Mouse (Mus musculus) embryonic stem cell, embryonic (primary cell): ENCODE measurements around the gene Nav2.

Source experiments
- CTCF ChIA-PET, 4 experiments: fragments of 300-600 bp in 2 of 4; fragments of 350-600 bp in 2 of 4; sonication (Branson Sonifier 250); formaldehyde crosslinking; loops; one replicate each; lab custom pipeline; 2022; ENCODE audit warnings: inconsistent platforms in 2 of 4; lab: Charles Lee
- POLR2A ChIA-PET, 4 experiments: fragments of 300-600 bp in 2 of 4; fragments of 350-600 bp in 2 of 4; sonication (Branson Sonifier 250); formaldehyde crosslinking; loops; one replicate each; lab custom pipeline; 2022; ENCODE audit warnings: antibody characterized with exemption in 4 of 4, inconsistent platforms in 1 of 4; lab: Charles Lee

The Nav2 gene

GRCm38 (mm10) chr7:49052871-49053618 is 144.5 kb downstream of the Nav2 start:
- POLR2A ChIA-PET: interaction anchor here in 2 of 4 experiments (0.8 to 1.3 kb wide), 2 partner anchors 125 to 188 kb away, joined by 3 to 5 read pairs; no protein-coding TSS in a partner anchor

GRCm38 (mm10) chr7:49055273-49055672 is 146.8 kb downstream of the Nav2 start:
- CTCF ChIA-PET: no interaction called here
- POLR2A ChIA-PET: interaction anchor here in 1 of 4 experiments (0.5 kb wide), 1 partner anchor 21 kb away, joined by 3 read pairs; no protein-coding TSS in a partner anchor

More at GRCm38 (mm10) chr7:49052871-49053618, 144.5 kb downstream of the Nav2 start:
- CTCF ChIA-PET: interaction anchor here in 1 of 4 experiments (0.8 kb wide), 1 partner anchor 72 kb away, joined by 3 read pairs; no protein-coding TSS in a partner anchor

- ChIA-PET POLR2A (interaction anchor here in 1 of 4 experiments (1.2 kb wide), 1 partner anchor 177 kb away, joined by 3 read pairs; the partner anchor contains the start of gene E2f8), CTCF (no interaction called here)
Measured at GRCm38 (mm10) chr7:49058304-49059012, 149.9 kb downstream of the Nav2 start.

- CTCF ChIA-PET: no interaction called here
- POLR2A ChIA-PET: interaction anchor here in 3 of 4 experiments (0.6 to 1.2 kb wide), 4 partner anchors 184 to 539 kb away, joined by 3 read pairs; partner anchors contain the start of gene E2f8 (in 1 of the 3)
Measured at GRCm38 (mm10) chr7:49064792-49065521, 156.4 kb downstream of the Nav2 start.

- CTCF ChIA-PET: interaction anchor here in 1 of 4 experiments (1.3 kb wide), 1 partner anchor 57 kb away, joined by 3 read pairs; no protein-coding TSS in a partner anchor
- POLR2A ChIA-PET: interaction anchor here in 3 of 4 experiments (0.6 to 1.2 kb wide), 3 partner anchors 185 to 377 kb away, joined by 3 read pairs; partner anchors contain the start of gene E2f8 (in 1 of the 3)
Measured at GRCm38 (mm10) chr7:49065621-49066475, 157.3 kb downstream of the Nav2 start.

- CTCF ChIA-PET: interaction anchor here in 1 of 4 experiments (1.3 kb wide), 1 partner anchor 56 kb away, joined by 3 read pairs; no protein-coding TSS in a partner anchor
- POLR2A ChIA-PET: no interaction called here
Measured at GRCm38 (mm10) chr7:49066828-49067227, 158.3 kb downstream of the Nav2 start.

GRCm38 (mm10) chr7:49069396-49069961 is 161.0 kb downstream of the Nav2 start:
- CTCF ChIA-PET: interaction anchor here in 1 of 4 experiments (0.8 kb wide), 1 partner anchor 56 kb away, joined by 8 read pairs; no protein-coding TSS in a partner anchor
- POLR2A ChIA-PET: interaction anchor here in 2 of 4 experiments (0.7 to 1.2 kb wide), 4 partner anchors 176 to 437 kb away, joined by 3 read pairs; partner anchors contain the start of gene E2f8 (in 1 of the 2)

GRCm38 (mm10) chr7:49070621-49071020 is 162.1 kb downstream of the Nav2 start:
- POLR2A ChIA-PET: interaction anchor here in 3 of 4 experiments (0.6 to 1.5 kb wide), 6 partner anchors 10 to 279 kb away, joined by 3 to 7 read pairs (median 3); partner anchors contain the start of gene E2f8 (in 1 of the 3)

GRCm38 (mm10) chr7:49071141-49071567 is 162.6 kb downstream of the Nav2 start:
- POLR2A ChIA-PET: interaction anchor here in 3 of 4 experiments (0.6 to 1.5 kb wide), 7 partner anchors 9 to 278 kb away, joined by 3 to 7 read pairs (median 3); partner anchors contain the start of gene E2f8 (in 1 of the 3)

More at GRCm38 (mm10) chr7:49070621-49071020, 162.1 kb downstream of the Nav2 start:
- CTCF ChIA-PET: no interaction called here

GRCm38 (mm10) chr7:49075333-49075934 is 166.9 kb downstream of the Nav2 start:
- ChIA-PET POLR2A (interaction anchor here in 1 of 4 experiments (1.0 kb wide), 1 partner anchor 92 kb away, joined by 3 read pairs; no protein-coding TSS in a partner anchor), CTCF (no interaction called here)

More at GRCm38 (mm10) chr7:49071141-49071567, 162.6 kb downstream of the Nav2 start:
- CTCF ChIA-PET: interaction anchor here in 1 of 4 experiments (0.7 kb wide), 1 partner anchor 379 kb away, joined by 3 read pairs; no protein-coding TSS in a partner anchor

GRCm38 (mm10) chr7:49076283-49076694 is 167.8 kb downstream of the Nav2 start:
- POLR2A ChIA-PET: interaction anchor here in 2 of 4 experiments (0.5 to 0.7 kb wide), 4 partner anchors 21 to 532 kb away, joined by 3 read pairs; no protein-coding TSS in a partner anchor

GRCm38 (mm10) chr7:49078930-49079329 is 170.4 kb downstream of the Nav2 start:
- CTCF ChIA-PET: interaction anchor here in 2 of 4 experiments (0.6 kb wide), 2 partner anchors 126 to 241 kb away, joined by 3 to 5 read pairs; no protein-coding TSS in a partner anchor
- POLR2A ChIA-PET: interaction anchor here in 1 of 4 experiments (0.5 kb wide), 1 partner anchor 488 kb away, joined by 5 read pairs; no protein-coding TSS in a partner anchor

More at GRCm38 (mm10) chr7:49076283-49076694, 167.8 kb downstream of the Nav2 start:
- CTCF ChIA-PET: no interaction called here

- ChIA-PET POLR2A (interaction anchor here in 2 of 4 experiments (0.6 to 1.6 kb wide), 2 partner anchors 12 to 20 kb away, joined by 3 to 7 read pairs; no protein-coding TSS in a partner anchor), CTCF (interaction anchor here in 3 of 4 experiments (0.7 to 1.4 kb wide), 3 partner anchors 44 to 365 kb away, joined by 3 read pairs; no protein-coding TSS in a partner anchor)
Measured at GRCm38 (mm10) chr7:49082585-49083165, 174.2 kb downstream of the Nav2 start.

GRCm38 (mm10) chr7:49084768-49085167 is 176.3 kb downstream of the Nav2 start:
- ChIA-PET POLR2A (interaction anchor here in 1 of 4 experiments (0.6 kb wide), 1 partner anchor 100 kb away, joined by 4 read pairs; no protein-coding TSS in a partner anchor), CTCF (no interaction called here)

- POLR2A ChIA-PET: no interaction called here
- CTCF ChIA-PET: no interaction called here
Measured at GRCm38 (mm10) chr7:49085759-49086158, 177.2 kb downstream of the Nav2 start.
